Mouse (Mus musculus): Measurements from ENCODE around the gene Man2a1. TPM values are rescaled to one million over a fixed set of nuclear protein-coding genes. Genes with fewer than 3 reads are reported as not detected.
A peak's percentile ranks its signal among the peaks of the same experiment; 100 is the strongest.

Gene Man2a1
- total and polyA plus RNA-seq, 2 experiments from 2014 or later: 3.2 to 19.0 TPM

DNA sequence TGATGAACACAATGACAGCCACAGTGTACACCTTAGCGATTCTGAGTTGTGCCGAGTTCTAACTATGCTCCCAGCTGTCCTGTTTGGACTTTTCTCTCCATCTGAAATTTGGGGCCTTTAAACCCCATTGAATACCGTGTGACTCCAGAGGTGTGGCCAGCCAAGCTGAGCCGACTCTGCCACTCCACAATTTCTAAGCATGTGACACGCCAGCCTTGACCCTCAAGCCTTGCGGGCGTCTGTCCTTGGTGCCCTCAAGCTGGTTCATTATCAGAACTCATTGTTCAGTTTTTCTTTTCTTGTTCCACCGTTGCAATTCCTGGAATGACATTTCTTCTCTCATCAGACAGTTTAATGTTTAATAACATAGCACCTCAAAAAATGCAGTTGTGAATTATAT, 98.0 kb downstream of the Man2a1 start:
- Histone ChIP-seq H3K9me3 (ENCODE audit: low read length) (no peaks in the 10 kb centered on the region), H3K4me1 (ENCODE audit: insufficient read depth, low read length) (no peaks in the 10 kb centered on the region), H3K27me3 (ENCODE audit: insufficient read depth, low read length) (no peaks in the 10 kb centered on the region), H3K27ac (ENCODE audit: low read depth, low read length) (no peak overlapping the region), H3K36me3 (ENCODE audit: insufficient read depth, low read length) (no peaks in the 10 kb centered on the region), H3K4me3 (ENCODE audit: low read depth, low read length) (no peak overlapping the region), H3K9ac (replicated peaks; ENCODE audit: low read length, poor library complexity, severe bottlenecking) (no peak overlapping the region), H3K4me2 (ENCODE audit: low read depth, low read length, poor library complexity, severe bottlenecking) (no peak overlapping the region)
- ATAC-seq (ENCODE audit: low FRiP score): no peak
- DNase-seq (ENCODE audit: low spot score): no peak
- WGBS: 87% methylated on average over 8 of the region's 8 CpGs
- TF ChIP-seq CTCF (IDR thresholded peaks at IDR 0.05): no peak

GRCm38 (mm10) chr17:64703649-64704230, 103.2 kb downstream of the Man2a1 start:
- H3K27me3 ChIP-seq (ENCODE audit: insufficient read depth, low read length): no peaks in the 10 kb centered on the region
- no peak overlapping the region for H3K27ac ChIP-seq (ENCODE audit: low read depth, low read length)
- no peak overlapping the region for H3K4me3 ChIP-seq (ENCODE audit: low read depth, low read length)
- ATAC-seq (ENCODE audit: low FRiP score) (no peak), DNase-seq (ENCODE audit: low spot score) (no peak)
- no peak for TF ChIP-seq CTCF (IDR thresholded peaks at IDR 0.05)
- no peaks in the 10 kb centered on the region for H3K4me1 ChIP-seq (ENCODE audit: insufficient read depth, low read length)
- H3K9ac ChIP-seq (replicated peaks; ENCODE audit: low read length, poor library complexity, severe bottlenecking): no peak overlapping the region
- WGBS: 44% methylated on average over 4 of the region's 4 CpGs
- H3K4me2 ChIP-seq (ENCODE audit: low read depth, low read length, poor library complexity, severe bottlenecking): no peak overlapping the region
- H3K36me3 ChIP-seq (ENCODE audit: insufficient read depth, low read length): no peaks in the 10 kb centered on the region
- no peaks in the 10 kb centered on the region for H3K9me3 ChIP-seq (ENCODE audit: low read length)

DNA sequence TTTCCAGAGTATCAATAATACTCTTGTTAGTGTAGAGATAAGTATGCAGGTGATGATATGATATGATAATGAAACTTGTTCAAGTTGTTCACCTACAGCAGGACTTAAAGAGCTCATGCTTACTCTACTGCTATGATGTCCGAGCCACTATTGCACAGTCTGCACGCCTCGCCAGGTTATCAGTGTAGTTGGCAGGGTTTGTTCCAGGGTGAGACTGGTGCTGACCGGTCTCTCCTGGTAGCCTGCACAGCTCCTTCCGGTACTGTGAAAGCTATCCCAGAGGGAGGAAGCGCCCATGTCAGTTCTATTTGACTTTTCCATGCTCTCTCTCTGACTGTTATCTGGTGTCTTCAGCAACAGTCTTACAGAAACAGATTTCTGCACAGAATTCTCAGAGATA, 107.0 kb downstream of the Man2a1 start:
- H3K4me1 ChIP-seq (ENCODE audit: insufficient read depth, low read length): no peaks in the 10 kb centered on the region
- no peak overlapping the region for H3K4me3 ChIP-seq (ENCODE audit: low read depth, low read length)
- ATAC-seq (ENCODE audit: low FRiP score) (no peak), DNase-seq (ENCODE audit: low spot score) (no peak)
- H3K9me3 ChIP-seq (ENCODE audit: low read length): no peaks in the 10 kb centered on the region
- WGBS: 95% methylated on average over 6 of the region's 6 CpGs
- TF ChIP-seq CTCF (IDR thresholded peaks at IDR 0.05): no peak
- H3K36me3 ChIP-seq (ENCODE audit: insufficient read depth, low read length): 0 out of 2 replicates have a peak, but pooled peaks cover 3% of the 10 kb centered on the region
- H3K4me2 ChIP-seq (ENCODE audit: low read depth, low read length, poor library complexity, severe bottlenecking): no peak overlapping the region
- no peak overlapping the region for H3K9ac ChIP-seq (replicated peaks; ENCODE audit: low read length, poor library complexity, severe bottlenecking)
- H3K27me3 ChIP-seq (ENCODE audit: insufficient read depth, low read length): no peaks in the 10 kb centered on the region
- H3K27ac ChIP-seq (ENCODE audit: low read depth, low read length): no peak overlapping the region

- no peaks in the 10 kb centered on the region for H3K4me1 ChIP-seq (ENCODE audit: insufficient read depth, low read length)
- no peak; the same call in 1 of the 2 replicates for ATAC-seq (ENCODE audit: low FRiP score)
- no peak overlapping the region for H3K9ac ChIP-seq (replicated peaks; ENCODE audit: low read length, poor library complexity, severe bottlenecking)
- TF ChIP-seq CTCF (IDR thresholded peaks at IDR 0.05): no peak
- no peak overlapping the region for H3K4me3 ChIP-seq (ENCODE audit: low read depth, low read length)
- 64% methylated on average over 4 of the region's 4 CpGs for WGBS
- peak; percentile 89 for DNase-seq (ENCODE audit: low spot score)
- 0 out of 2 replicates have a peak, but pooled peaks cover 3% of the 10 kb centered on the region for H3K36me3 ChIP-seq (ENCODE audit: insufficient read depth, low read length)
- peak overlapping the region; percentile 1; the same call in 1 of the 2 replicates for H3K27ac ChIP-seq (ENCODE audit: low read depth, low read length)
- no peaks in the 10 kb centered on the region for H3K27me3 ChIP-seq (ENCODE audit: insufficient read depth, low read length)
- no peak overlapping the region for H3K4me2 ChIP-seq (ENCODE audit: low read depth, low read length, poor library complexity, severe bottlenecking)
- no peaks in the 10 kb centered on the region for H3K9me3 ChIP-seq (ENCODE audit: low read length)
These were observed 115.8 kb downstream of the Man2a1 start for GRCm38 (mm10) chr17:64716318-64716717.

DNA sequence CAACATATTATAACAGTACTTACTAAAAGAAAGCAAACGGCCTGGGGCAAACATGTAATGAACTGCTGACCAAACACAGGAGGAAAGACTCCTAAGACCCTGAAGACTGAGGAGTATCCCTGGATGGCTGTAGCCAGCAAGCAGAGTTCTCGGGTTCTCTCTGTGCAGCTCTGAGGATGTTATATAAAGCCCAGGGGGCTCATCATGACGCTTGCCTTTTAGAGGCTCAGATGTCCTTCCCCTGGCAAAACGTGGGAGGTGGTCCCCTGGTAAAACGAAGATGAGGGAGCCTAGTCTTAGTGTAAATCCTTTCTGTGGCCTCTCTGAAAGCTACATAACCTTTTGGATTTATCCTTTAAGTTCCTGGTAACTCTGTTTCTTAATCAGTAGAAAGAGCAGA, 119.2 kb downstream of the Man2a1 start:
- H3K27me3 ChIP-seq (ENCODE audit: insufficient read depth, low read length): no peaks in the 10 kb centered on the region
- no peaks in the 10 kb centered on the region for H3K9me3 ChIP-seq (ENCODE audit: low read length)
- ATAC-seq (ENCODE audit: low FRiP score): no peak
- TF ChIP-seq CTCF (IDR thresholded peaks at IDR 0.05): no peak
- DNase-seq (ENCODE audit: low spot score): no peak
- H3K27ac ChIP-seq (ENCODE audit: low read depth, low read length): no peak overlapping the region
- no peaks in the 10 kb centered on the region for H3K36me3 ChIP-seq (ENCODE audit: insufficient read depth, low read length)
- no peak overlapping the region for H3K4me3 ChIP-seq (ENCODE audit: low read depth, low read length)
- WGBS: 68% methylated on average over 5 of the region's 5 CpGs
- no peak overlapping the region for H3K4me2 ChIP-seq (ENCODE audit: low read depth, low read length, poor library complexity, severe bottlenecking)
- H3K9ac ChIP-seq (replicated peaks; ENCODE audit: low read length, poor library complexity, severe bottlenecking): no peak overlapping the region
- no peaks in the 10 kb centered on the region for H3K4me1 ChIP-seq (ENCODE audit: insufficient read depth, low read length)

GRCm38 (mm10) chr17:64721112-64721511, 120.6 kb downstream of the Man2a1 start:
- no peaks in the 10 kb centered on the region for H3K9me3 ChIP-seq (ENCODE audit: low read length)
- 87% methylated on average over 5 of the region's 5 CpGs for WGBS
- no peaks in the 10 kb centered on the region for H3K36me3 ChIP-seq (ENCODE audit: insufficient read depth, low read length)
- no peaks in the 10 kb centered on the region for H3K4me1 ChIP-seq (ENCODE audit: insufficient read depth, low read length)
- TF ChIP-seq CTCF (IDR thresholded peaks at IDR 0.05): no peak
- no peak overlapping the region for H3K4me2 ChIP-seq (ENCODE audit: low read depth, low read length, poor library complexity, severe bottlenecking)
- DNase-seq (ENCODE audit: low spot score) (no peak), ATAC-seq (ENCODE audit: low FRiP score) (no peak)
- H3K27me3 ChIP-seq (ENCODE audit: insufficient read depth, low read length): no peaks in the 10 kb centered on the region
- H3K4me3 ChIP-seq (ENCODE audit: low read depth, low read length): no peak overlapping the region
- no peak overlapping the region for H3K9ac ChIP-seq (replicated peaks; ENCODE audit: low read length, poor library complexity, severe bottlenecking)
- H3K27ac ChIP-seq (ENCODE audit: low read depth, low read length): no peak overlapping the region

Measured in midbrain, postnatal 0 days (tissue).